16 mouse cellular contexts compared by ENCODE assay signal in the genomic region with DNA sequence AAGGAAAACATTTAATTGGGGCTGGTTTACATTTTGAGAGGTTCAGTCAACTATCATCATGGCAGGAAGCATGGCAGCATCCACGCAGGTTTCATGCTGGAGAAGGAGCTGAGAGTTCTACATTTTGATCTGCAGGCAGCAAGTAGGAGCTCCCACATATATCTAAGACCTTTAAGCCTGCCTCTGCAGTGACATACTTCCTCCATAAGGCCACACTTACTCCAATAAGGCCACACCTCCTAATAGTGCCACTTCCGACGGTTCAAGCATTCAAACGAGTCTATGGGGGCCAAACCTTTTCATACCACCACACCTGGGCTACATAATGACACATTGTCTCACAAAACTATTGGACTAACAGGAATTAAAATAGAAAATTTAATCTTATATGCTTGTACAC.
"Had no signal": no experiment of that assay in that cellular context is flagged by ENCODE, and none has a peak within 500 bp of the region (broad histone marks: within the 10 kb centered on the region; RNA-seq: fewer than 3 reads in every experiment).

No protein-coding gene starts in this region.

- DNase-seq: kidney, postnatal 14 days; kidney, postnatal 4 days; layer of hippocampus, adult 9-11 months; liver, embryonic 13.5 days; lung, adult 2 months; lung, postnatal 14 days; lung, postnatal 4 days; right cerebral cortex, postnatal 25 days; thymus, adult 18-20 months; thymus, postnatal 36 days had no signal

- H3K9me3 ChIP-seq: kidney, embryonic 15.5 days; liver, embryonic 13.5 days; midbrain, embryonic 12.5 days; midbrain, embryonic 15.5 days; neural tube, embryonic 12.5 days; neural tube, embryonic 15.5 days had no signal

- H3K4me3 ChIP-seq: kidney, embryonic 15.5 days; layer of hippocampus, adult 2 months; liver, embryonic 13.5 days; midbrain, embryonic 12.5 days; midbrain, embryonic 15.5 days; neural tube, embryonic 12.5 days; neural tube, embryonic 15.5 days had no signal

- H3K4me2 ChIP-seq: kidney, embryonic 15.5 days; liver, embryonic 13.5 days; midbrain, embryonic 12.5 days; midbrain, embryonic 15.5 days; neural tube, embryonic 12.5 days; neural tube, embryonic 15.5 days had no signal

- H3K9ac ChIP-seq: kidney, embryonic 15.5 days; liver, embryonic 13.5 days; midbrain, embryonic 12.5 days; midbrain, embryonic 15.5 days; neural tube, embryonic 12.5 days; neural tube, embryonic 15.5 days had no signal

- H3K4me1 ChIP-seq: kidney, embryonic 15.5 days; liver, embryonic 13.5 days; midbrain, embryonic 12.5 days; midbrain, embryonic 15.5 days; neural tube, embryonic 12.5 days; neural tube, embryonic 15.5 days had no signal

- H3K27me3 ChIP-seq: kidney, embryonic 15.5 days; liver, embryonic 13.5 days; midbrain, embryonic 12.5 days; midbrain, embryonic 15.5 days; neural tube, embryonic 12.5 days; neural tube, embryonic 15.5 days had no signal

- H3K27ac ChIP-seq: kidney, embryonic 15.5 days; layer of hippocampus, adult 2 months; liver, embryonic 13.5 days; midbrain, embryonic 12.5 days; midbrain, embryonic 15.5 days; neural tube, embryonic 12.5 days; neural tube, embryonic 15.5 days had no signal
